Mouse (Mus musculus) hindbrain, embryonic 13.5 days (tissue): ENCODE measurements around the gene Marc2. TPM values are rescaled to one million over a fixed set of nuclear protein-coding genes. Genes with fewer than 3 reads are reported as not detected.

Source experiments
- ATAC-seq: fragments of 200-750 bp; cut with Nextera tagmentation; 2 replicates; pipeline ENCODE4 v1.8.0; 2017; ENCODE audit warnings: moderate TSS enrichment; ENCODE audit not compliant: low FRiP score
- H3K27ac ChIP-seq: fragments of 300-500 bp; sonication (generic); 2 replicates; pipeline ENCODE4 v1.5.1; 2015; ENCODE audit warnings: inconsistent platforms, mild to moderate bottlenecking, moderate library complexity
- H3K27me3 ChIP-seq: fragments of 300-500 bp; sonication (generic); 2 replicates; pipeline ENCODE4 v1.6.1; 2015; ENCODE audit warnings: mild to moderate bottlenecking, inconsistent platforms
- H3K36me3 ChIP-seq: fragments of 300-500 bp; sonication (generic); 2 replicates; pipeline ENCODE4 v1.6.1; 2015; ENCODE audit warnings: mild to moderate bottlenecking, inconsistent platforms
- H3K4me1 ChIP-seq: fragments of 300-500 bp; sonication (generic); replicated peaks from 2 replicates; pipeline ENCODE4 v1.6.1; 2015; ENCODE audit warnings: inconsistent platforms
- H3K4me2 ChIP-seq: fragments of 300-500 bp; sonication (generic); 2 replicates; pipeline ENCODE4 v1.6.1; 2015; ENCODE audit warnings: inconsistent platforms, mild to moderate bottlenecking, moderate library complexity
- H3K4me3 ChIP-seq: fragments of 300-500 bp; sonication (generic); 2 replicates; pipeline ENCODE4 v1.5.1; 2015; ENCODE audit warnings: mild to moderate bottlenecking, inconsistent platforms
- H3K9ac ChIP-seq: fragments of 300-500 bp; sonication (generic); 2 replicates; pipeline ENCODE4 v1.6.1; 2015; ENCODE audit warnings: mild to moderate bottlenecking, inconsistent platforms
- H3K9me3 ChIP-seq: fragments of 300-500 bp; sonication (generic); 2 replicates; pipeline ENCODE4 v1.6.1; 2016; ENCODE audit warnings: inconsistent platforms
- WGBS: fragments of 180-500 bp; shearing (Covaris S2); methylation state at CpG from one replicate; pipeline ENCODE4 v1.1.7; 2015; 5-methylcytosine and 5-hydroxymethylcytosine counted together
- polyA plus RNA-seq: library from polyadenylated mRNA; unstranded; fragments of >200 nt; fragmentation: Nextera tagmentation; extraction: Ambion mirVana; gene quantifications from 2 replicates; pipeline ENCODE4 v1.2.1, GENCODE M21; 2015

Marc2 gene
- 110 and 119 TPM in 2 replicates for polyA plus RNA-seq

- peak within 1 kb of the TSS; percentile 53; the same call in 1 of the 2 replicates for H3K27ac ChIP-seq
- peak within 1 kb of the TSS; percentile 88 for H3K4me2 ChIP-seq
- peak; percentile 21 for ATAC-seq
- peak within 1 kb of the TSS; percentile 90 for H3K9ac ChIP-seq
- peaks cover 51% of the 10 kb centered on the region for H3K27me3 ChIP-seq
- no peaks in the 10 kb centered on the region for H3K36me3 ChIP-seq
- no peaks in the 10 kb centered on the region for H3K9me3 ChIP-seq
- peaks cover 35% of the 10 kb centered on the region for H3K4me1 ChIP-seq
- peak within 1 kb of the TSS; percentile 84 for H3K4me3 ChIP-seq
- WGBS = 2% methylated on average over 18 of the region's 18 CpGs
Measured at GRCm38 (mm10) chr1:184846092-184846750, at the start of gene Marc2. Marc2 (minus strand) TSS chr1:184846451.

GRCm38 (mm10) chr1:184891998-184892397 lies 45.7 kb upstream of the Marc2 start:
- no peaks in the 10 kb centered on the region for H3K27me3 ChIP-seq
- H3K27ac ChIP-seq = no peak overlapping the region
- H3K9me3 ChIP-seq = no peaks in the 10 kb centered on the region
- no peak overlapping the region for H3K4me3 ChIP-seq
- H3K4me2 ChIP-seq = no peak overlapping the region
- ATAC-seq = no peak
- WGBS = 82% methylated on average over 3 of the region's 3 CpGs
- no peaks in the 10 kb centered on the region for H3K4me1 ChIP-seq
- H3K9ac ChIP-seq = no peak overlapping the region
- peaks cover 9% of the 10 kb centered on the region; the same call in 1 of the 2 replicates for H3K36me3 ChIP-seq

GRCm38 (mm10) chr1:184889454-184889853 lies 43.2 kb upstream of the Marc2 start:
- 92% methylated on average over 6 of the region's 6 CpGs for WGBS
- Histone ChIP-seq H3K4me3 (no peak overlapping the region), H3K4me2 (no peak overlapping the region), H3K36me3 (no peaks in the 10 kb centered on the region), H3K27ac (no peak overlapping the region), H3K9me3 (no peaks in the 10 kb centered on the region), H3K9ac (no peak overlapping the region), H3K4me1 (no peaks in the 10 kb centered on the region), H3K27me3 (peaks cover under 1% of the 10 kb centered on the region; the same call in 1 of the 2 replicates)
- ATAC-seq = no peak

DNA sequence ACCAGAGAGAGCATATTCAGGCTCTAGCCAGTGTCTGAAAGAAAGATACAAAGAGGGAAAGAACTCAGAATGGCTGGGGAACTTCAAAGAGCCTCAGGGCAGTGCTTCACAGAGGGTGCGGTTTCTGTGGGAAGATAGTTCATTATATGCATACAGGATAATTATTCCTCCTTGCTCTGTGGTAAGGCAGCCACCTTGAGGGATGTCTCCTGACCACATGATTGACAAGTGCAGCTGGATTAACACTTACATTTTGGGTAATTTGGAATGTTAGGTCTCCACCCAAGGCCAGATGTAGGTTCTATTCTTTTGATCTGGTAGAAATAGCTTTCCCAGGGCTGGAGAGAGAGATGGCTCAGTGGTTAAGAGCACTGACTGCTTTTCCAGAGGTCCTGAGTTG lies 39.9 kb upstream of the Marc2 start:
- Histone ChIP-seq H3K36me3 (no peaks in the 10 kb centered on the region), H3K4me1 (peaks cover 11% of the 10 kb centered on the region), H3K9ac (no peak overlapping the region), H3K9me3 (no peaks in the 10 kb centered on the region), H3K4me3 (no peak overlapping the region), H3K27me3 (peaks cover 33% of the 10 kb centered on the region), H3K27ac (no peak overlapping the region), H3K4me2 (no peak overlapping the region)
- ATAC-seq = no peak
- WGBS = 74% methylated on average over 1 of the region's 1 CpGs

GRCm38 (mm10) chr1:184882281-184883268 lies 36.3 kb upstream of the Marc2 start, which contains the start of gene C130074G19Rik:
C130074G19Rik (minus strand) TSS chr1:184883218.
- Histone ChIP-seq H3K4me3 (peak within 1 kb of the TSS; percentile 47), H3K4me2 (peak within 1 kb of the TSS; percentile 78), H3K4me1 (peaks cover 11% of the 10 kb centered on the region), H3K9me3 (no peaks in the 10 kb centered on the region), H3K36me3 (no peaks in the 10 kb centered on the region), H3K27me3 (peaks cover 42% of the 10 kb centered on the region), H3K27ac (no peak within 1 kb of the TSS), H3K9ac (peak within 1 kb of the TSS; percentile 67)
- ATAC-seq = peak; percentile 46; the same call in 1 of the 2 replicates
- WGBS = 3% methylated on average over 77 of the region's 77 CpGs

GRCm38 (mm10) chr1:184881861-184882260 lies 35.6 kb upstream of the Marc2 start:
- WGBS = 67% methylated on average over 7 of the region's 7 CpGs
- H3K27ac ChIP-seq = no peak overlapping the region
- no peak for ATAC-seq
- no peaks in the 10 kb centered on the region for H3K36me3 ChIP-seq
- H3K4me3 ChIP-seq = peak overlapping the region; percentile 47
- H3K9ac ChIP-seq = no peak overlapping the region
- H3K4me2 ChIP-seq = 0 out of 2 replicates have a peak overlapping the region, but pooled peaks have one; percentile 78
- peaks cover 11% of the 10 kb centered on the region for H3K4me1 ChIP-seq
- no peaks in the 10 kb centered on the region for H3K9me3 ChIP-seq
- peaks cover 42% of the 10 kb centered on the region for H3K27me3 ChIP-seq

GRCm38 (mm10) chr1:184881211-184881610 lies 35.0 kb upstream of the Marc2 start:
- H3K27me3 ChIP-seq = peaks cover 42% of the 10 kb centered on the region
- no peak overlapping the region for H3K4me2 ChIP-seq
- H3K9ac ChIP-seq = no peak overlapping the region
- no peak for ATAC-seq
- H3K4me3 ChIP-seq = no peak overlapping the region
- no peaks in the 10 kb centered on the region for H3K9me3 ChIP-seq
- WGBS = 89% methylated on average over 5 of the region's 5 CpGs
- H3K27ac ChIP-seq = no peak overlapping the region
- H3K36me3 ChIP-seq = no peaks in the 10 kb centered on the region
- peaks cover 11% of the 10 kb centered on the region for H3K4me1 ChIP-seq

- Histone ChIP-seq H3K9ac (no peak overlapping the region), H3K4me3 (no peak overlapping the region), H3K36me3 (no peaks in the 10 kb centered on the region), H3K9me3 (no peaks in the 10 kb centered on the region), H3K4me1 (peaks cover 11% of the 10 kb centered on the region), H3K27ac (no peak overlapping the region), H3K4me2 (no peak overlapping the region), H3K27me3 (peaks cover 35% of the 10 kb centered on the region)
- ATAC-seq = no peak
- WGBS = 77% methylated on average over 6 of the region's 6 CpGs
Measured at GRCm38 (mm10) chr1:184878860-184879259, 32.6 kb upstream of the Marc2 start.

GRCm38 (mm10) chr1:184877306-184877705 lies 31.1 kb upstream of the Marc2 start:
- Histone ChIP-seq H3K27me3 (peaks cover 20% of the 10 kb centered on the region), H3K9me3 (no peaks in the 10 kb centered on the region), H3K9ac (no peak overlapping the region), H3K4me2 (no peak overlapping the region), H3K4me3 (no peak overlapping the region), H3K27ac (no peak overlapping the region), H3K36me3 (no peaks in the 10 kb centered on the region), H3K4me1 (peaks cover 2% of the 10 kb centered on the region)
- ATAC-seq = no peak
- 77% methylated on average over 2 of the region's 2 CpGs for WGBS

GRCm38 (mm10) chr1:184873910-184874309 lies 27.7 kb upstream of the Marc2 start:
- WGBS = 85% methylated on average over 11 of the region's 11 CpGs
- Histone ChIP-seq H3K9ac (no peak overlapping the region), H3K36me3 (no peaks in the 10 kb centered on the region), H3K4me3 (no peak overlapping the region), H3K27ac (no peak overlapping the region), H3K27me3 (0 out of 2 replicates have a peak, but pooled peaks cover 3% of the 10 kb centered on the region), H3K9me3 (no peaks in the 10 kb centered on the region), H3K4me2 (no peak overlapping the region), H3K4me1 (no peaks in the 10 kb centered on the region)
- no peak for ATAC-seq

- WGBS = 78% methylated on average over 7 of the region's 7 CpGs
- H3K4me2 ChIP-seq = no peak overlapping the region
- no peak overlapping the region for H3K9ac ChIP-seq
- no peaks in the 10 kb centered on the region for H3K36me3 ChIP-seq
- no peaks in the 10 kb centered on the region for H3K9me3 ChIP-seq
- 0 out of 2 replicates have a peak, but pooled peaks cover 5% of the 10 kb centered on the region for H3K4me1 ChIP-seq
- 0 out of 2 replicates have a peak, but pooled peaks cover 3% of the 10 kb centered on the region for H3K27me3 ChIP-seq
- no peak overlapping the region for H3K4me3 ChIP-seq
- no peak overlapping the region for H3K27ac ChIP-seq
- no peak for ATAC-seq
Measured at GRCm38 (mm10) chr1:184872069-184872819, 26.0 kb upstream of the Marc2 start.
